10 mouse cellular contexts compared by ENCODE assay signal in the genomic region with DNA sequence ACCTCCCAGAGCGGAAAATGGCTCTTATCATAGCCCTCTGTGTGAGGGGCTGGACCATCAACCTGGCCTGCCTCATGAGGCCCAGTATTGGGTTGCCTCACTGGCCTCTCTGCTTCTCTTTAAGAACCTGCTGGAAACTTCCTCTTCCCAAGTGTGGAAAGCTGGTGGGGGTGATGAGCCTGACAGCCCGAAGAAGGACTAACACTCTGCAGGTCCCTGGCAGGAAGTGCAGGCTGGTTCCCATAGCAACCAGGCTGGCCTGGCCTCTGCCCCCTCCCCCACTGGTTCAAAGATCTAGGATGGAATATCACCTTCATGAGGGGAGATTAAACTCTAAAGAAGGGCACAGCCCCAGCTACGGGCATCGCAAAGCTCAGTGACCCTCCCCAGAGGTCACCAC. TPM values are rescaled to one million over a fixed set of nuclear protein-coding genes. Genes with fewer than 3 reads are reported as not detected.
A peak's percentile ranks its signal among the peaks of the same experiment; 100 is the strongest.
DNase-seq lines count a peak whose midpoint lies in the region; ATAC-seq lines count a peak whose summit lies in the region.
"Had no signal": no experiment of that assay in that cellular context is flagged by ENCODE, and none has a peak within 500 bp of the region (broad histone marks: within the 10 kb centered on the region; RNA-seq: fewer than 3 reads in every experiment).

No protein-coding gene starts in this region.

- no peak overlapping the region for H3K9ac ChIP-seq in forebrain, embryonic 16.5 days (replicated peaks; ENCODE audit: low read depth, low read length)
- H3K9ac ChIP-seq in kidney, embryonic 16.5 days (replicated peaks; ENCODE audit: low read length): no peak overlapping the region
- H3K9ac ChIP-seq in embryonic facial prominence, embryonic 11.5 days (replicated peaks; ENCODE audit: low read length): no peak overlapping the region
- H3K9ac ChIP-seq in midbrain, embryonic 14.5 days (replicated peaks; ENCODE audit: low read length): no peak overlapping the region

- peak overlapping the region; percentile 13 for H3K4me3 ChIP-seq in forebrain, embryonic 10.5 days
- H3K4me3 ChIP-seq in forebrain, embryonic 16.5 days (replicated peaks; ENCODE audit: low read length): no peak overlapping the region
- H3K4me3 ChIP-seq in kidney, embryonic 16.5 days (ENCODE audit: low read length): no peak overlapping the region
- H3K4me3 ChIP-seq in embryonic facial prominence, embryonic 11.5 days (ENCODE audit: low read depth, low read length): no peak overlapping the region
- no peak overlapping the region for H3K4me3 ChIP-seq in midbrain, embryonic 14.5 days (replicated peaks; ENCODE audit: low read depth, low read length)

- H3K27me3 ChIP-seq in forebrain, embryonic 10.5 days (ENCODE audit: poor library complexity, severe bottlenecking): peaks cover 24% of the 10 kb centered on the region
- no peaks in the 10 kb centered on the region for H3K27me3 ChIP-seq in forebrain, embryonic 16.5 days (replicated peaks; ENCODE audit: control insufficient read depth, insufficient read depth, low read length)
- no peaks in the 10 kb centered on the region for H3K27me3 ChIP-seq in kidney, embryonic 16.5 days (ENCODE audit: insufficient read depth, low read length)
- H3K27me3 ChIP-seq in embryonic facial prominence, embryonic 11.5 days (ENCODE audit: control insufficient read depth, insufficient read depth, low read length): no peaks in the 10 kb centered on the region
- no peaks in the 10 kb centered on the region for H3K27me3 ChIP-seq in midbrain, embryonic 14.5 days (ENCODE audit: control insufficient read depth, insufficient read depth, low read length)

- H3K4me2 ChIP-seq in forebrain, embryonic 16.5 days (ENCODE audit: low read length): no peak overlapping the region
- no peak overlapping the region for H3K4me2 ChIP-seq in kidney, embryonic 16.5 days (replicated peaks; ENCODE audit: low read depth, low read length)
- H3K4me2 ChIP-seq in embryonic facial prominence, embryonic 11.5 days (ENCODE audit: low read depth, low read length): no peak overlapping the region
- no peak overlapping the region for H3K4me2 ChIP-seq in midbrain, embryonic 14.5 days (ENCODE audit: low read length)

- no peaks in the 10 kb centered on the region for H3K9me3 ChIP-seq in forebrain, embryonic 10.5 days
- no peaks in the 10 kb centered on the region for H3K9me3 ChIP-seq in forebrain, embryonic 16.5 days (ENCODE audit: control insufficient read depth, low read length)
- no peaks in the 10 kb centered on the region for H3K9me3 ChIP-seq in kidney, embryonic 16.5 days (ENCODE audit: low read length)
- no peaks in the 10 kb centered on the region for H3K9me3 ChIP-seq in embryonic facial prominence, embryonic 11.5 days (replicated peaks; ENCODE audit: control insufficient read depth, low read length)
- no peaks in the 10 kb centered on the region for H3K9me3 ChIP-seq in midbrain, embryonic 14.5 days (ENCODE audit: control insufficient read depth, low read length)

- ATAC-seq in forebrain, embryonic 16.5 days: no peak
- no peak for ATAC-seq in kidney, embryonic 16.5 days (ENCODE audit: low FRiP score, low TSS enrichment)
- ATAC-seq in embryonic facial prominence, embryonic 11.5 days (replicated peaks; ENCODE audit: insufficient number of reproducible peaks, low FRiP score, low TSS enrichment, low read depth): no peak
- no peak for ATAC-seq in midbrain, embryonic 14.5 days (ENCODE audit: low FRiP score, low TSS enrichment)
- ATAC-seq in activated CD4-positive, CD25-positive, alpha-beta regulatory T cell, adult 4 months: no peak

- H3K27ac ChIP-seq in forebrain, embryonic 10.5 days: peak overlapping the region; percentile 48; the same call in 1 of the 2 replicates
- no peak overlapping the region for H3K27ac ChIP-seq in forebrain, embryonic 16.5 days (ENCODE audit: low read length)
- no peak overlapping the region for H3K27ac ChIP-seq in kidney, embryonic 16.5 days (ENCODE audit: low read length)
- no peak overlapping the region for H3K27ac ChIP-seq in embryonic facial prominence, embryonic 11.5 days (replicated peaks; ENCODE audit: low read depth, low read length)
- no peak overlapping the region; the same call in 1 of the 2 replicates for H3K27ac ChIP-seq in midbrain, embryonic 14.5 days (replicated peaks; ENCODE audit: low read depth, low read length)

- DNase-seq in forebrain, embryonic 10.5 days (ENCODE audit: extremely low spot score, low spot score): peak; percentile 49
- peak; percentile 41 to 61 for DNase-seq in kidney, postnatal 4 days
- DNase-seq in embryonic facial prominence, embryonic 11.5 days (ENCODE audit: low spot score): peak; percentile 76
- peak; percentile 72 for DNase-seq in midbrain, embryonic 14.5 days
- DNase-seq in left cerebral cortex, adult 11 months (ENCODE audit: low spot score): no peak
- DNase-seq: adrenal gland, postnatal 10 days; thymus, postnatal 36 days had no signal

- WGBS in forebrain, embryonic 10.5 days: 23% methylated on average over 4 of the region's 4 CpGs
- WGBS in forebrain, embryonic 16.5 days: 23% methylated on average over 4 of the region's 4 CpGs
- 26% methylated on average over 4 of the region's 4 CpGs for WGBS in kidney, embryonic 16.5 days
- 18% methylated on average over 4 of the region's 4 CpGs for WGBS in embryonic facial prominence, embryonic 11.5 days
- WGBS in midbrain, embryonic 14.5 days: 16% methylated on average over 4 of the region's 4 CpGs

- H3K36me3 ChIP-seq in forebrain, embryonic 10.5 days (replicated peaks): peaks cover 79% of the 10 kb centered on the region
- 0 out of 2 replicates have a peak, but pooled peaks cover 6% of the 10 kb centered on the region for H3K36me3 ChIP-seq in forebrain, embryonic 16.5 days (ENCODE audit: control insufficient read depth, insufficient read depth)
- H3K36me3 ChIP-seq in kidney, embryonic 16.5 days (ENCODE audit: insufficient read depth, low read length): peaks cover 46% of the 10 kb centered on the region
- peaks cover 22% of the 10 kb centered on the region for H3K36me3 ChIP-seq in embryonic facial prominence, embryonic 11.5 days (replicated peaks; ENCODE audit: control insufficient read depth, insufficient read depth, low read depth, low read length)
- peaks cover 58% of the 10 kb centered on the region for H3K36me3 ChIP-seq in midbrain, embryonic 14.5 days (ENCODE audit: control insufficient read depth, insufficient read depth, low read length)

- H3K4me1 ChIP-seq in forebrain, embryonic 10.5 days: peaks cover 54% of the 10 kb centered on the region
- H3K4me1 ChIP-seq in forebrain, embryonic 16.5 days (replicated peaks; ENCODE audit: control insufficient read depth, insufficient read depth, low read length): peaks cover 14% of the 10 kb centered on the region
- peaks cover 35% of the 10 kb centered on the region for H3K4me1 ChIP-seq in kidney, embryonic 16.5 days (ENCODE audit: insufficient read depth, low read length)
- peaks cover 24% of the 10 kb centered on the region for H3K4me1 ChIP-seq in embryonic facial prominence, embryonic 11.5 days (ENCODE audit: control insufficient read depth, insufficient read depth, low read length)
- peaks cover 27% of the 10 kb centered on the region for H3K4me1 ChIP-seq in midbrain, embryonic 14.5 days (ENCODE audit: control insufficient read depth, insufficient read depth, low read length)

RNA-seq across cellular contexts. Expression of gene Ephb3, which starts 11.5 kb away (rescaled TPM):
- polyA plus RNA-seq in forebrain, embryonic 10.5 days (2016; fragmentation: Nextera tagmentation; extraction: Ambion mirVana): 19.7 and 19.8 TPM in 2 replicates
- 6.5 and 7.0 TPM in 2 replicates for polyA plus RNA-seq in forebrain, embryonic 16.5 days (2015; fragmentation: Nextera tagmentation; extraction: Ambion mirVana)
- 21.8 and 23.4 TPM in 2 replicates for polyA plus RNA-seq in kidney, embryonic 16.5 days (2015; fragmentation: Nextera tagmentation; extraction: Ambion mirVana)
- polyA plus RNA-seq in embryonic facial prominence, embryonic 11.5 days (2014; fragmentation: Nextera tagmentation; extraction: Ambion mirVana): 22.2 and 24.8 TPM in 2 replicates
- 12.3 and 14.0 TPM in 2 replicates for polyA plus RNA-seq in midbrain, embryonic 14.5 days (2014; fragmentation: Nextera tagmentation; extraction: Ambion mirVana)
- not detected for polyA plus RNA-seq in activated CD4-positive, CD25-positive, alpha-beta regulatory T cell, adult 4 months (2017; shearing (Covaris generic))
